Mouse (Mus musculus): ENCODE measurements around the gene Rb1. TPM values are rescaled to one million over a fixed set of nuclear protein-coding genes. Genes with fewer than 3 reads are reported as not detected.

Gene Rb1
- total and polyA plus RNA-seq, 2 experiments from 2014 or later: 7.7 to 9.1 TPM

DNA sequence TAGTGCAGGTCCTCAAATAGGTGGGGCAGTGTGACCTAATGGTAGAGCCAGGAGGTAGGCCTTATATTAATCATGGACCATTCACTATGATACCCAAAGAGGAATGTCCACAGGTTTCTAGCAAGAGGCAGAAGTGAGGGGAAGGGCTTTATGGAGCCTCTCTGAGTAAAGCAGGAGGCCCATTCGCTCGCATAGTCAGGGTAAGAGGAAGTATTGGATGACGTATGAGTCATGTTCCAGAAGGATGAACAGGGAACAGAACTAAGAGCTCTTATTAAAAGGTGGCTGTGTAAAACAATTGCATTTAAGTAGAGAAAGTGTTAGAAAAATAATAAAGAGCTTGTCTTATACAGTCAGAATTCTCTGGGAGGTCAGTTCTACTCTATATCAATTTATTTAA is 145.0 kb downstream of the Rb1 start:
- no peak for ATAC-seq (ENCODE audit: insufficient read depth, low read depth)
- no peak for DNase-seq (ENCODE audit: low spot score)
- TF ChIP-seq EP300 (IDR thresholded peaks at IDR 0.05; ENCODE audit: low read depth) (no peak), CTCF (IDR thresholded peaks at IDR 0.05; ENCODE audit: low read depth) (no peak)
- H3K4me3 ChIP-seq (ENCODE audit: low read depth, low read length): no peak overlapping the region
- peaks cover 43% of the 10 kb centered on the region for H3K36me3 ChIP-seq (replicated peaks; ENCODE audit: control insufficient read depth, insufficient read depth, low read length)
- H3K27me3 ChIP-seq (ENCODE audit: control insufficient read depth, insufficient read depth, low read length): no peaks in the 10 kb centered on the region
- H3K9ac ChIP-seq (replicated peaks; ENCODE audit: low read depth, low read length): no peak overlapping the region
- 53% methylated on average over 3 of the region's 3 CpGs for WGBS
- H3K4me1 ChIP-seq (ENCODE audit: control insufficient read depth, insufficient read depth): 0 out of 2 replicates have a peak, but pooled peaks cover 5% of the 10 kb centered on the region
- no peak overlapping the region for H3K27ac ChIP-seq (ENCODE audit: low read depth)
- no peak overlapping the region for H3K4me2 ChIP-seq (ENCODE audit: low read depth, low read length)
- peaks cover 6% of the 10 kb centered on the region; the same call in 1 of the 2 replicates for H3K9me3 ChIP-seq (replicated peaks; ENCODE audit: control insufficient read depth, low read length)

DNA sequence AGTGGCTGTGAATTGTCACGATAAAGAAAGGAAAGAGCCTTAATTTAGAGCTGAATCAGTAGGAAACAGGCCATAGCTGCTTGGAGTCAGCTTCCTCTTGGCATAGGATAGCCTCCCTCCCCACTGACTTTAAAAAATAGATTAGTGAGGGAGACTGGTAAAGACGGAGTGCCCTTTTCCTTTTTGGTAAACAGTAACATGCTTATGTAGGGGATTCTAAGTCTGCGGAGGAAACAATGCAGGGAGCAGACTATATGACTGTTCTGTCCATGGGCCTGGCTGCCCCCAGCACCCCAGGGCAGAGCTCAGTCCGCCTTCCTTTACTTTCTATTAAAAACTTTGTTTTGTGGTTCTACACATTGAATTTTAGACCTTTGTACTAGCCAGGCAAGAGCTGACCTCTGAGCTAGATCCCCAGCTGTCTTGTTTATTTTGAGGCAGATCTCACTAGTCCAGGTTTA is 146.4 kb downstream of the Rb1 start:
- Histone ChIP-seq H3K27me3 (ENCODE audit: control insufficient read depth, insufficient read depth, low read length) (no peaks in the 10 kb centered on the region), H3K4me2 (ENCODE audit: low read depth, low read length) (no peak overlapping the region), H3K4me3 (ENCODE audit: low read depth, low read length) (no peak overlapping the region), H3K36me3 (replicated peaks; ENCODE audit: control insufficient read depth, insufficient read depth, low read length) (peaks cover 40% of the 10 kb centered on the region), H3K27ac (ENCODE audit: low read depth) (peak overlapping the region; percentile 79), H3K9ac (replicated peaks; ENCODE audit: low read depth, low read length) (no peak overlapping the region), H3K4me1 (ENCODE audit: control insufficient read depth, insufficient read depth) (peaks cover 10% of the 10 kb centered on the region; the same call in 1 of the 2 replicates), H3K9me3 (replicated peaks; ENCODE audit: control insufficient read depth, low read length) (no peaks in the 10 kb centered on the region)
- ATAC-seq (ENCODE audit: insufficient read depth, low read depth): peak; percentile 54
- WGBS: 60% methylated on average over 4 of the region's 4 CpGs
- TF ChIP-seq EP300 (IDR thresholded peaks at IDR 0.05; ENCODE audit: low read depth): peak; percentile 76
- no peak for TF ChIP-seq CTCF (IDR thresholded peaks at IDR 0.05; ENCODE audit: low read depth)
- DNase-seq (ENCODE audit: low spot score): peak; percentile 66

DNA sequence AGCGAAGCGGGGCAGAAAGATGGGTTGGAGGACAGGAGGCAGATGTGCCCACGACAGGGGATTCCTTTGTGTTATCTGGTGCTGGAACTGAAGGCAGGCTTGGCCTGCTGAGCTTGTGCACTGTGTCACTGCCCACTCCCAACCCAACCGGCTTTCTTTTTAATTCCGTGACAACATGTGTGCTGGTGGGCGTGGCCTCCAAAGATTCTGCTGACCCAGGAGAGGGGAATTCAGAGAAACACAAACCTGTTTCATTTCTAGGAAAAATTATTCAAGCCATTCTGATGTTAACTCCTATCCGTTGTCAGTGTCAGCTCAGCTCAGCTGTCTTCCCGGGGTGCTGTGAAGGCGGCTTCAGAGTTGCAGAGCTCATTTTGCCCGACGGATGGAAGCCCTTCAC is 147.7 kb downstream of the Rb1 start:
- 84% methylated on average over 11 of the region's 11 CpGs for WGBS
- Histone ChIP-seq H3K27me3 (ENCODE audit: control insufficient read depth, insufficient read depth, low read length) (no peaks in the 10 kb centered on the region), H3K9ac (replicated peaks; ENCODE audit: low read depth, low read length) (no peak overlapping the region), H3K27ac (ENCODE audit: low read depth) (no peak overlapping the region), H3K9me3 (replicated peaks; ENCODE audit: control insufficient read depth, low read length) (no peaks in the 10 kb centered on the region), H3K4me1 (ENCODE audit: control insufficient read depth, insufficient read depth) (peaks cover 22% of the 10 kb centered on the region; the same call in 1 of the 2 replicates), H3K4me3 (ENCODE audit: low read depth, low read length) (no peak overlapping the region), H3K36me3 (replicated peaks; ENCODE audit: control insufficient read depth, insufficient read depth, low read length) (peaks cover 37% of the 10 kb centered on the region), H3K4me2 (ENCODE audit: low read depth, low read length) (no peak overlapping the region)
- TF ChIP-seq EP300 (IDR thresholded peaks at IDR 0.05; ENCODE audit: low read depth) (no peak), CTCF (IDR thresholded peaks at IDR 0.05; ENCODE audit: low read depth) (no peak)
- DNase-seq (ENCODE audit: low spot score) (no peak), ATAC-seq (ENCODE audit: insufficient read depth, low read depth) (no peak)

DNA sequence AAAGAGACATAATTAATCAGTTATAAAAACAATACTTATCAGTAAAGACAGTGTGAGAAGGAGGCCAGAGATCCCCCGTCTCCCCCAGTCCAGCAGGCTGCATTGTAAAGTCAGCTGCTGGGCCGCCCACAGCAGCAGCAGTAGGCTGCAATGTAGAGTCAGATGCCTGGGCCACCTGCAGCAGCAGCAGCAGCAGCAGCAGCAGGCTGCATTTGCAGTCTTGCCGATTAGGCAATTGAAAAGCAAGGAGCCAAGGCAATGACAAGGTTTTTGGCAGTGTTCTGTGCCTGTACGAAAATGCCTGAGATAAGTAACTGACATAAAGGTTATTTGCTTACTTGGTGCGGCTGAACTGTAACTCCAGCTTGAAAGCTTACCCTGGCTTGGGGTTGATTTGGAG is 149.4 kb downstream of the Rb1 start:
- Histone ChIP-seq H3K27ac (ENCODE audit: low read depth) (no peak overlapping the region), H3K4me3 (ENCODE audit: low read depth, low read length) (no peak overlapping the region), H3K4me1 (ENCODE audit: control insufficient read depth, insufficient read depth) (peaks cover 18% of the 10 kb centered on the region; the same call in 1 of the 2 replicates), H3K9me3 (replicated peaks; ENCODE audit: control insufficient read depth, low read length) (no peaks in the 10 kb centered on the region), H3K27me3 (ENCODE audit: control insufficient read depth, insufficient read depth, low read length) (no peaks in the 10 kb centered on the region), H3K4me2 (ENCODE audit: low read depth, low read length) (no peak overlapping the region), H3K36me3 (replicated peaks; ENCODE audit: control insufficient read depth, insufficient read depth, low read length) (peaks cover 29% of the 10 kb centered on the region), H3K9ac (replicated peaks; ENCODE audit: low read depth, low read length) (no peak overlapping the region)
- ATAC-seq (ENCODE audit: insufficient read depth, low read depth) (no peak), DNase-seq (ENCODE audit: low spot score) (no peak)
- WGBS: 55% methylated on average over 5 of the region's 5 CpGs
- TF ChIP-seq CTCF (IDR thresholded peaks at IDR 0.05; ENCODE audit: low read depth) (no peak), EP300 (IDR thresholded peaks at IDR 0.05; ENCODE audit: low read depth) (no peak)

DNA sequence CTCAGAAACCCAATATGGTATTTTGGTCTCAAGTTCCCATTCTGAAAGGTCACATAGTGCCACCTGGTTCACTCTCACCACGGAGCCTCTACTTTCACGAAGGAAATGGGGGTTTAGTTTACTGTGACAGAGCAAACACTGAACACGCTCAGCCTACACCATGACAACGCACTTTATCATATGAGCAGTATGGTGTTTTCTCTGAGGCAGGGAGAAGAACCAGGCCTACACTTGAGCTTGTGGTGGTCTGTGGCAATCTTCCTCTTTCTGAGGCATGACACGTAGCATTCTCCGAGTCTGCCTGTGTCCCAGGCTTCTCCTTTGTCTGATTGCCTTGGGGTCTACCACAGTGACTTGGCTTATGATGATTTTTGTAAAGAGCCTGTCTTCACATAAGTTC is 149.8 kb downstream of the Rb1 start:
- no peaks in the 10 kb centered on the region for H3K27me3 ChIP-seq (ENCODE audit: control insufficient read depth, insufficient read depth, low read length)
- H3K9ac ChIP-seq (replicated peaks; ENCODE audit: low read depth, low read length): no peak overlapping the region
- no peak overlapping the region for H3K27ac ChIP-seq (ENCODE audit: low read depth)
- DNase-seq (ENCODE audit: low spot score): no peak
- WGBS: 78% methylated on average over 6 of the region's 6 CpGs
- H3K4me3 ChIP-seq (ENCODE audit: low read depth, low read length): no peak overlapping the region
- peaks cover 29% of the 10 kb centered on the region for H3K36me3 ChIP-seq (replicated peaks; ENCODE audit: control insufficient read depth, insufficient read depth, low read length)
- ATAC-seq (ENCODE audit: insufficient read depth, low read depth): no peak
- H3K4me1 ChIP-seq (ENCODE audit: control insufficient read depth, insufficient read depth): peaks cover 18% of the 10 kb centered on the region; the same call in 1 of the 2 replicates
- H3K4me2 ChIP-seq (ENCODE audit: low read depth, low read length): no peak overlapping the region
- no peak for TF ChIP-seq EP300 (IDR thresholded peaks at IDR 0.05; ENCODE audit: low read depth)
- TF ChIP-seq CTCF (IDR thresholded peaks at IDR 0.05; ENCODE audit: low read depth): no peak
- H3K9me3 ChIP-seq (replicated peaks; ENCODE audit: control insufficient read depth, low read length): no peaks in the 10 kb centered on the region

DNA sequence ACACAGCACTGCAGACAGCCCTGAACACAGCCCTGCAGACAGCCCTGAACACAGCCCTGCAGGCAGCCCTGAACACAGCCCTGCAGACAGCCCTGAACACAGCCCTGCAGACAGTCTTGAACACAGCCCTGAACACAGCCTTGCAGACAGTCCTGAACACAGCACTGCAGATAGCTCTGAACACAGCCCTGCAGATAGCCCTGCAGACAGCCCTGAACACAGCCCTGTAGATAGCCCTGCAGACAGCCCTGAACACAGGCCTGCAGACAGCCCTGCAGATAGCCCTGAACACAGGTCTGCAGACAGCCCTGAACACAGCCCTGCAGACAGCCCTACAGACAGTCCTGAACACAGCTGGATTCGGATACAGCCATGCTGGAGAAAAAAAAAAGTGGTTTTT is 150.6 kb downstream of the Rb1 start:
- Histone ChIP-seq H3K4me1 (ENCODE audit: control insufficient read depth, insufficient read depth) (peaks cover 18% of the 10 kb centered on the region; the same call in 1 of the 2 replicates), H3K27me3 (ENCODE audit: control insufficient read depth, insufficient read depth, low read length) (no peaks in the 10 kb centered on the region), H3K36me3 (replicated peaks; ENCODE audit: control insufficient read depth, insufficient read depth, low read length) (peaks cover 29% of the 10 kb centered on the region), H3K27ac (ENCODE audit: low read depth) (no peak overlapping the region), H3K9me3 (replicated peaks; ENCODE audit: control insufficient read depth, low read length) (no peaks in the 10 kb centered on the region), H3K4me2 (ENCODE audit: low read depth, low read length) (no peak overlapping the region), H3K4me3 (ENCODE audit: low read depth, low read length) (no peak overlapping the region), H3K9ac (replicated peaks; ENCODE audit: low read depth, low read length) (no peak overlapping the region)
- 88% methylated on average over 1 of the region's 1 CpGs for WGBS
- TF ChIP-seq EP300 (IDR thresholded peaks at IDR 0.05; ENCODE audit: low read depth): no peak
- no peak for TF ChIP-seq CTCF (IDR thresholded peaks at IDR 0.05; ENCODE audit: low read depth)
- no peak for DNase-seq (ENCODE audit: low spot score)
- ATAC-seq (ENCODE audit: insufficient read depth, low read depth): no peak

All from heart, postnatal 0 days (tissue).